Mouse (Mus musculus): ENCODE measurements at regions not wholly inside any gene's neighbourhood (a gene's known extent, or its start where the extent isn't known, plus 50 kb on each side); places are given as distances from the start of the nearest gene placed in this dataset.
"Not testable (repeated sequence)": the region's sequence is repeated elsewhere in the genome, so short reads cannot be mapped to it uniquely, and the experiment has no call there.

DNA sequence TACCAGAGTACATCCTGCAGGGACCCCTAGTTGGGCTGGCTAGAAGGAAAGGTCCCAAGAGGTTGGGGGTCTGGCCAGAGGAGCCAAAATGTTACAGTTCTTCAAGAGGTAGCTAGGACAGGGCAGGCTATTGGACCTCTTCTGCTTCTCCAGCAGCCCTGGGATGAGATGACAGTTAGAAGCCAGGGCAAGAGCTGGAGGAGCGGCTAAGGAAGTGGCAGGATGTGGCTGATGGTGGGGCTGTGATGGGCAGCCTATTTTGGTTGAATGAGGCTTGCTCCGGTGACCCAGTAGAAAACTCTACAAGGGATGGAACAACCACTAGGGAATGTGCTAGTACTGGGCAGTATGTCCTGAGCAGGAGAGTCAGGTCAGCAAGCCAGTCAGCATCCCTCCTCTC lies 82.8 kb downstream of the Ddx11 start:
- DNase-seq (ENCODE audit: low read depth in 2 of 2, low spot score in 2 of 2), result no peak

- not testable (repeated sequence) for DNase-seq (ENCODE audit: low read depth in 2 of 2, low spot score in 2 of 2)
Observed at GRCm38 (mm10) chr17:66207653-66208497, 84.6 kb downstream of the Ddx11 start.

DNA sequence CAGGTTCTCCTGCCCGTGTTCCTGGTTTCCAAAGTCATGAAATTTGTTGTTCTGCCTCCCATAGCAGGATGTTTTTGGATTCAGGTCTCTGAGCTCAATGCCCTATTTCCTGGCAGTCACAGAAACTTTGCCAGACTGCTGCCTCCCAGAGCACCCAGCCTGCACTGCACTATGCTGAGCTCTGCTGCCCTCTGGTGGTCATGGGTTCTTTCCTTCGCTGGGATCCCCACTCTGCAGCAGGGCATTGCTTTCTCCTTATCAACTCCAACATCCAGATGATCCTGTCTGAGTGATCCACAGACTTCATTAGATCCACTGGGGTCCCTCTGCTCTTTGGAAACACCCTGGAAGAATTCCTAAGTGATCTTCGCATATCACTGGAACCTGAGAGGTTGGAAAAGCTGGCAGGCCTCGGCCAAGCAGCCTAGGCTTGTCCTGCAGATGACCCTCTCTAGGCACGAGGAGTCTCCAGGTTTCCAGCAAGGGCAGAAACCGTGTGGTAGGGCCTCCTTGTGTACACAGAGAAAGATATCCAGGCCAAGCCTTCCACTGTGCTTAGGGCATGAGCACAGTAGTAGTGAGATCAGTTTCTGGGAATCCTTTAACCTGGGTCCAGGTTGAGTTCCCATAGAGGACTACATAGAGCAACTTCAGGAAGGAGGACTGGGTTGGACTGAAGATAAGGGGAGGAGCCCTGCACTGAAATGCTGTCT lies 85.6 kb downstream of the Ddx11 start:
- not testable (repeated sequence) for DNase-seq (ENCODE audit: low read depth in 2 of 2, low spot score in 2 of 2)

DNA sequence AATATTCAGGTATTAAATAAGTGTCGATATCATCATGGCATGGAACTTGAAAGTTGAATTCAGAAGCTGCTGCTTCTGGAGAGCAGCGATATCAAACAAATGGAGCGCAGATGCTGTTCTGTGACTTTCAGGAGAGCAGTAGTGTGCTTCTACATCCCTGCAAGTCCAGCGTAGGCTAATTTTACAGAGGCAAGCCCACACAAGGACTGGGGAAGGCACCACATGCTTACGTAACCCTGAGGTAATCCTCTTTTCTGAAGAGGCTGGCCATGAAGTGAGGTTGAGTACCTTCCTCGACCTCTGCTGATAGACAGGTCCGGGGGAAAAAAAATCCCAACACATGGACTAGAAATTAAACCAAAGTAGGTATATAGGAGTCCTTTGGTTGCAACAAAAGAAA lies 88.2 kb downstream of the Ddx11 start:
- DNase-seq (ENCODE audit: low read depth in 2 of 2, low spot score in 2 of 2), result no peak

DNA sequence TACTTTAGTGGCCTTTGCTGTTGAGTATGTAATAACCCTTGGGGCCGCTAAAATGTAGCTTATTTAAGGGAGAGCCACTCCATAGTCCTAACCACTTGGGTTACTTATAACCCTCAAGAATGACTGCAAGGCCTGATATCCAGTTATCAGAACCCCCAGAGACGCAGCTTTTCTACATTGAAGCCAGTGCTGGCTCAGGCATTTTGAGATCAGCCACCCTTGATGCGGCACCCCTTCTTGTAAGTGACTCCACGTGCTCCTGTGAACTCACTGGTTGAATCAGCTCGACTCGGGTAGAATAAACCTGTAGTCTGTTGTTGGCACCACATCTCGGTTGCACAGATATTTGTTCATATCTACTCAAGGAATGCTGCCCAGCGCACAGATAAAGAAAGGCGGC lies 89.3 kb downstream of the Ddx11 start:
- no peak for DNase-seq (ENCODE audit: low read depth in 2 of 2, low spot score in 2 of 2)

DNA sequence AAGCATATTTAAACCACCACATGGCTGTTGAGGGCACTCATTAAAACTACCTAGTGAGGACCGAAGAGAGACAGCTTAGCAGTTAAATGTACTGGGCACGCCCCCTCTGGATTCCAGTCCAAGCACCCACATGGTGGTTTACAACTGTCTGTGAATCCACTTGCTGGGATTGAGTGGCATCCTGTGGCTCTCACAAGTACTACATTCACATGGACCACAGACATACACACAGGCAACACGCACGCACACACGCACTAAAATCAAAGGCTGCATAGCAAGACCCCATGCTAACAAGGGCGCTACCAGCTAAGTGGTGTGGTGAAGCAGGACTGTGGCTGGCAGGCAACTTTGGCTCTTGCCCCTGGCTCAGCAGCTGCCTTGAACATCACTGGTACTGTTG lies 95.0 kb downstream of the Ddx11 start:
- DNase-seq (ENCODE audit: low read depth in 2 of 2, low spot score in 2 of 2), result no peak

GRCm38 (mm10) chr17:66219669-66220435 lies 96.5 kb downstream of the Ddx11 start:
- no peak for DNase-seq (ENCODE audit: low read depth in 2 of 2, low spot score in 2 of 2)

DNA sequence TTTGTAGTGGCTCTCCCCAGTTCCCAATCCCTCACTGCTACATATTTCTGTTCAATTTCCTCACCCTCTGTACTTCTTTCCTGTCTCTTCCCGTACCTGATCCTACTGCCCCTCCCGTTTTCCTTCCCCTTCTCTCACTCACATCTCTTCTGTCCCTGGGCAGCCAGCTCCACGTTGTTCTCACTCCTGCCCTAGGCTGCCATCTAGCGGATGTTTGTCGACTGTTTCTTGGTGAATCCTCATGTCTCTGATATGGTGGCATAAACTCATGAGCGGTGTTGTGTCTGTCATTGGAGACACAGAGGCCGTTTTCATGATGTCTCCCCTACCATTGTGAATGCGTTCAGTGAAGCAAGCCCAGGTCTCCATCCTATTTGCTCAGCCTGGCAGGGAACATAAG lies 97.9 kb downstream of the Ddx11 start:
- DNase-seq (ENCODE audit: low read depth in 2 of 2, low spot score in 2 of 2), result no peak

DNA sequence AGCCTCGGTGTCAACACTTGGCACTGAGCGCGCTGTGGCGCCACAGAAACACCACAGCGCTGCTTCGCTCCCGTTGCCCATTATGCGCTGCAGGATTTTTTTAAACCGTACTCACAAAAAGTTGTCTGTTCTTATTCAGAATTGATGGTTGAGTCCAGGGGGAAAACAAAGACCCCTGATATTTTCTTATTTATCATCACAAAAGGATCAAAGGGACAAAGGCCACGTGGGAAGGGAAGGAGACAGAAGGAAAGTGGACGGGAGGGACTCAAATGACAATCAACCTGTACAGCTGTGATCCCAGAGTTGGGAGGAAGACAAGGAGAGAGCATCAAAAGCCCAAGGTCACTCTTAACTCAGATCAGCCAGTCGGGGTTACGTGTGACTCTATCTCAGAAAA lies 100.4 kb downstream of the Ddx11 start:
- DNase-seq (ENCODE audit: low read depth in 2 of 2, low spot score in 2 of 2), result no peak

GRCm38 (mm10) chr17:66224241-66224640 lies 100.9 kb downstream of the Ddx11 start:
- no peak for DNase-seq (ENCODE audit: low read depth in 2 of 2, low spot score in 2 of 2)

- DNase-seq (ENCODE audit: low read depth in 2 of 2, low spot score in 2 of 2), result no peak
Observed at GRCm38 (mm10) chr17:66232391-66232790, 109.1 kb downstream of the Ddx11 start.

DNA sequence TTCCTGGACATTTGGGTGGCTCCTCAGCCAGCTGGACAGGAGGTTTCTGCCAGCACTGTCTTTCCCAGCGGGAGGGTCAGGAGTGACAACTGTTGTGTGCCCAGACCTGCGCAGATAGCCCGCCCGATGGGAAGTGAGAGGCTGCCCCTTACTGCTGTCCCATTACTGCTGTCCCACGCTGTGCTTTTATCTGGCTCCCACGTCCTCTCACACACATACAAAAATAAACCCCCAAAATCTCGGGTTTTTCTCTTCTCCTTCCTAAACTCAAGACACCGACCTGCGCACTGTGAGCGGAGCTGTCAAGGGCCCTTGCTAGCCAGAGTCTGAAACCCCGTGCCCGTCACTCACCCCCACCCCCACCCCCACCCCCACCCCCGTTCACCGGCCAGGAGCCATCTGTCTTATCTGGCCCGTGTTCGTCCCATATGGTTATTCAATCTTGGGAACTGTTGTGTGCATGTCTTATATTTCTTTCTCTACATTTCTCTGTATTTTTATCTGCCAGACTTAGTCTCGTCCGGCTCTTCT lies 109.6 kb downstream of the Ddx11 start:
- DNase-seq (ENCODE audit: low read depth in 2 of 2, low spot score in 2 of 2), result no peak

DNA sequence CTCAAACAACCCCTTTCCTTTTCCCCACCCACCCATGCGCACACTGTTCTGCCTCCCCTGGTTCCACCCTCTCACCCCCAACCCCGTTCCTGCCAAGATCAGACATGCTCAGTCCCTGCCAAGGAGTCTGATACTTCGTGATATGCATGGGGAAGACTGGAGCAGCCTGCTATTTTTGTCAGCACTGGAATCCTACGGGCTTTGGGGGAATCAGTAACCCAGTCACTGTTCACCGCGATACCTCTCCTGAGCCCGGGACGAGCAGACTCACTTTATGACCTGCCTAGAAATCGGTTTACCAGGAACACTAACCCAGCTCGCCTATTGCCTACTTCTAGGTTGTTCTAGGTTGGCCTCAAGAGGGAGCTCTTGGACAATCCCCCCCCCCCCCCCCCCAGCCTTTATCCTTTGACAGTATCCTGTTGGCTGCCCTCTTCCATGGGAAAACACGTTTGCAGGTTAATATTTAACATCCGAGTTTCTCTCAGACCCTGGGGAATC lies 110.2 kb downstream of the Ddx11 start:
- DNase-seq (ENCODE audit: low read depth in 2 of 2, low spot score in 2 of 2), result no peak

DNA sequence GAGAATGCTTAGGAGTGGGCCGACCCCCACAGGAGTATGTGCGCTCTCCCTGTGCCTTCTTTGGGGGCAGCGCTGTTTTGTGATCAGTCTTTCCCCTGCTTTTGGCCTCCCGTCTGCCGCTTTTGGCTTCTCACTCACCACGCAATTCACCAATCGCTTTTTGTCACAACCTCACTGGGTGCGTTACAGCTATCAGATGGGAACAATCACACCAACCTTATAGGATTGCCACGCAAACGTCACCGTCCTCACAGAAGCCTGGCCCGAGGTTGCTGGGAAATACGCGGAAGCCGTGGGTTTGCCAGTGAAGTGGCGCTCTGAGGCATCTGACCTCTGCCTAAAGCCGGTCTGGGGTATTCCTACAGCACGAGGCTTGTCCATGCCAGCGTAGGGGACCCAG lies 111.1 kb downstream of the Ddx11 start:
- DNase-seq (ENCODE audit: low read depth in 2 of 2, low spot score in 2 of 2), result no peak

DNA sequence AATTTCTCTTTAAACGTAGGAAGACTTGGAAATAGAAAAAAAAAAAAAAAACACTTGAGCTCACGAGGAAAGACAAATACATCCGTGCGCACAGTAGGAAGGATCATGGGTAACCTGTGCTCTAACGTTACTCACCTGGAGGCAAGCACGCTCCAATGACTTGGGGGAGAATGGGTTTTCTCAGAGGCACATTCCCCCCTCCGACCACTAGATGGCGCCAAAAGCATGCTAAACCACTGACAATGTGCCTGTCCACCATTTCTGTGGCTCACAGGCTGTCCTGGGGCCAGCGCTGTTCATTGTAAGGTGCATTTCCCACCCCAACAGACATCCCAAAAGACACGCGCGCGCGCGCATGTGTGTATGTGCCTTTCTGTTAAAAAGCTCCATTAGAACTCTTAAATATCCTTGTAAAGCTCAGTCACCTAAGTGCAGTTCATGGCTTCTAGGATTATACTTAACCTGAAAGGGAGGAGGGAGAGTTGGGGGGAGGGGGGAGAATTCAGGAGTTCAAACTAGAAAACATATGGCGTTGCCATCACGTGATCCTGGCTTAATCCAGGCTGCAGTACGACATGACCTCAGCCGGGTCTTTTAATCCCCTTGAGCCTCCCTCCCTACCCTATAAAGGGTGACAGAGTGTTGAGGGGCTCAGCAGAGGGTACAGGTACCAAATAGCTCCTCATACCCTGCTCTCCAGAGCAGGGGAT lies 111.9 kb downstream of the Ddx11 start:
- peak; percentile 60 to 71 for DNase-seq (ENCODE audit: low read depth in 2 of 2, low spot score in 2 of 2)

GRCm38 (mm10) chr17:66235806-66236335 lies 112.6 kb downstream of the Ddx11 start:
- no peak for DNase-seq (ENCODE audit: low read depth in 2 of 2, low spot score in 2 of 2)

- DNase-seq (ENCODE audit: low read depth in 2 of 2, low spot score in 2 of 2), result no peak
Observed at GRCm38 (mm10) chr17:66241868-66242622, 118.7 kb downstream of the Ddx11 start.

DNA sequence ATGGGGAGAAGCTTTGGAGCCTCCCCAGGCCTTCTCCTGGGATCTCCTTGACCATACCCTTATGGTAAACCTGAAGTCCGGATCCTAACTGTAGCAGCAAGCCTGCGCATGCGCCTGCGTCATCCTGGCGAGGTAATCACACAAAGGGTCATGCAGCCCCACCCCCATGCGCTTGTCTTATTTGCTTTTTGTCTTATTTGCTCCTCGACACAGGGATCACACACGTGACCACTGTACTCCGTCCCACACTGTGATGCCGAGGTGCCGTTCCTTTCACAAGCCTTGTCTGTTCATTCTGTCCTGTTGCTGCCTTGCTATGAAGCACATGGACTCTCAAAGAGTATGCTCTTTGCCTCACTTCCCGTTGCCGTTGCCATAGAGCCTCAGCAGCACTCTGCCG lies 120.9 kb downstream of the Ddx11 start:
- no peak for DNase-seq (ENCODE audit: low read depth in 2 of 2, low spot score in 2 of 2)

- no peak for DNase-seq (ENCODE audit: low read depth in 2 of 2, low spot score in 2 of 2)
Observed at GRCm38 (mm10) chr17:66246031-66246534, 122.8 kb downstream of the Ddx11 start.

- no peak for DNase-seq (ENCODE audit: low read depth in 2 of 2, low spot score in 2 of 2)
Observed at GRCm38 (mm10) chr17:66251495-66251894, 128.2 kb downstream of the Ddx11 start.
